Mouse (Mus musculus) megakaryocyte, embryonic 14.5 days (primary cell): ENCODE results near the gene Ier3. TPM values are rescaled to one million over a fixed set of nuclear protein-coding genes. Genes with fewer than 3 reads are reported as not detected.
A peak's percentile ranks its signal among the peaks of the same experiment; 100 is the strongest.

Source experiments
- H3K27me3 ChIP-seq: replicated peaks from 2 replicates; pipeline ENCODE3; 2012; ENCODE audit warnings: inconsistent platforms
- H3K36me3 ChIP-seq: replicated peaks from 2 replicates; pipeline ENCODE3; 2012; ENCODE audit warnings: low read length, inconsistent platforms, mixed read lengths
- H3K4me1 ChIP-seq: 2 replicates; pipeline ENCODE4 v1.6.1; 2012; ENCODE audit warnings: inconsistent platforms
- H3K4me3 ChIP-seq: replicated peaks from 2 replicates; pipeline ENCODE3; 2012; ENCODE audit warnings: moderate library complexity, mild to moderate bottlenecking, inconsistent platforms
- H3K9me3 ChIP-seq: 2 replicates; pipeline ENCODE4 v1.6.1; 2012; ENCODE audit warnings: inconsistent platforms
- FLI1 ChIP-seq: IDR thresholded peaks from 2 replicates; pipeline ENCODE4 v1.6.1; 2012; ENCODE audit warnings: low read length, inconsistent platforms, mixed read lengths
- GATA1 ChIP-seq: IDR thresholded peaks from 3 replicates; pipeline ENCODE4 v1.6.1; 2012; ENCODE audit warnings: mixed read lengths, low read length, inconsistent platforms, borderline replicate concordance
- polyA plus RNA-seq: library from polyadenylated mRNA; stranded (reverse); fragments of >175 nt; gene quantifications from 2 replicates; pipeline ENCODE4 v1.2.3, GENCODE M21; 2012; ENCODE audit warnings: low replicate concordance; ENCODE audit not compliant: insufficient read depth

The Ier3 gene
- polyA plus RNA-seq, 1 experiment: 65.8 TPM

DNA sequence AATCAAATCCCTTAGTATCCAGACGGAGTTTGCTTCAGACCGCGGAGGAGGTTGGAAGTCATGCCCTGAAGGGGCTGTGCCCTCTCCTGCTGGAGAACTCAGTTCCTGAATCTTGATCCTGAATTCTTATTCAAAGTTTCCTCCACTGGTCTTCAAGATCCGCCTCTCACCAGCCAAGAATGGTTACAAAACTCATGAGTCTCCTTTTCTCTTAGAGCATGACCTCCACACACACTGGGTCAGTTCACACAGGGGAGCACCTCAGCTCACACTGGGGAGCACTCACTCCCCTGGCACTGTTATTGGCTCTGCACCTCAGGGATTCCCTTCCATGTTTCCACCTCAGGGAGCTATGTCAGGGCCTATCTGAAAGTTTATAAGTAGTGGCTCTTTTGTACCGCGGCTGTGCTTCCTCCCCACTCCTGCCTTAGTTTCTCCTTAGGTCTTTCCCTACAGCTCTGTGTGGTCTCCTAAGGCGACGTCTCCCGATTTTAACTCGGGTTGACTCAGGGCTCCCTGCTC lies 43.4 kb downstream of the Ier3 start:
- Histone ChIP-seq H3K27me3 (peaks cover 19% of the 10 kb centered on the region), H3K9me3 (no peaks in the 10 kb centered on the region), H3K36me3 (peaks cover 1% of the 10 kb centered on the region), H3K4me3 (peak overlapping the region; percentile 97), H3K4me1 (peaks cover 86% of the 10 kb centered on the region)
- TF ChIP-seq GATA1: no peak
- no peak for TF ChIP-seq FLI1

DNA sequence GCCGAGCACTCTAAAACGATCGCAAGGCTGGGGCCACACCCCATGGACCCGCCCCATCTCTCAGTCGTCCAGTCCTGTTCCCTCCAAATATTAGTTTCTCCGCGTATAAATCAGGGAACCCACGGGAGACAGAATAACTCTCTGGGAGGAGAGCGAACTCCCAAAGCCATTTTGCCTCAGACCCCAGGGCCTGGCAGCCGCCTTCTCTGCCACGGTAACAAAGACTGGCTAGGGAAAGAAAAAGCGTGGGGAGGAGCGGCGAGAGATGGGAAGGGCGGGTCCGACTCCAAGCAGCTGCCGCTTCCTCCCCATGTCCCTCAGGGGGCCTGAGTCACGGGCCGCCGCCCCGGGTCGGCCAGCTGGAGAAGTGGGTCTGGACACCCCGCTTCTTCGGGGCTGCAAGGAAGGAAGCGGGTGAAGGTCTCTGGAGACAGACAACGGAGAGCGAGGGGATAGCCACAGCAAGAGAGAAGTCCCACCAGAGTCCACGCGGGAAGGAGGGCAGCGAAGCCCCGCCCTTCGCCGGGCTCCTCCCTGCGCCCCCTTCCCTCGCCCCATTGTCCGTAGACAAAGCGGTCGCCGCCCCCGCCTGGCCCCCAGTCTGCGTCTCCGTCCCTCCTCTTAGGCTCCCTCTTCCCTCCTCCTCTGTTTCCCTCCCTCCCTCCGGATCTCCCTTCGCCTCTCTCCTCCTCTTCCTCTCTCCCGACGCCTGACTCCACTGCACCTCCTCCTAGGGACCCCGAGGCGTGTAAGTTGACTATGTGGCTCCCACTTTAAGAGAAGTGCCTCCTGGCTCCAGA lies 44.2 kb downstream of the Ier3 start, which contains the start of gene Ppp1r18:
TSS of gene Ppp1r18 (plus strand) at position 113 of the 800 bp plus-strand sequence.
- Histone ChIP-seq H3K27me3 (peaks cover 19% of the 10 kb centered on the region), H3K4me3 (peak within 1 kb of the TSS; percentile 97), H3K36me3 (no peaks in the 10 kb centered on the region), H3K9me3 (no peaks in the 10 kb centered on the region), H3K4me1 (peaks cover 87% of the 10 kb centered on the region)
- no peak for TF ChIP-seq GATA1
- TF ChIP-seq FLI1: no peak

DNA sequence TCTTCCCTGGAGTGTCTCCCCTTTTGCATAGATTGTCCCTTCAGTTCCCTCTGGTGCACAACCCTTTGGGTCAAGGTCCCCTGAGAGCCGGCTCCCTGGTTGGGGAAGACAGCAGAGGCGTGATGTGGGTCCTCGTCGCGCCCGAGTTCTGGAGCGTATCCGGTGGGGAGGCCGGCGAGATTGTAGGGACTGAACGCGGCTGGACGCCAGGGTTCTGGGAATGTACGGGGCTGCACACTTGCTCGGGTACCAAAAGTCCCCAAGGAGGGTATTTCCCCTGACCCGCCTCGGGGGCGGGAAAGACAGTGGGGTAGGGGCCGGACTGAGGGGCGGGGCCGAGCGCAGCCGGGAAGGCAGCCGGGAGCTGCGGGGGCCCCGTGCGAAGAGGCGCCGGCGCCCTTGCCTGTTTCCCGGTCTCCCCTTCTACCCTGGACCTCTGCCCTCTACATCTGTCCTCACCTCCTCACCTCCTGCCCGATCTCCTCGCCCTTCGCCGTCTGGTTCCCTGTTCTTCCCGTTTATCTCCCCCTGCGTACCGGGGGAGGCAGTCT lies 44.9 kb downstream of the Ier3 start:
- H3K27me3 ChIP-seq: peaks cover 19% of the 10 kb centered on the region
- H3K4me1 ChIP-seq: peaks cover 85% of the 10 kb centered on the region
- no peaks in the 10 kb centered on the region for H3K9me3 ChIP-seq
- H3K36me3 ChIP-seq: peaks cover 5% of the 10 kb centered on the region
- TF ChIP-seq GATA1: no peak
- TF ChIP-seq FLI1: no peak
- H3K4me3 ChIP-seq: peak overlapping the region; percentile 97

DNA sequence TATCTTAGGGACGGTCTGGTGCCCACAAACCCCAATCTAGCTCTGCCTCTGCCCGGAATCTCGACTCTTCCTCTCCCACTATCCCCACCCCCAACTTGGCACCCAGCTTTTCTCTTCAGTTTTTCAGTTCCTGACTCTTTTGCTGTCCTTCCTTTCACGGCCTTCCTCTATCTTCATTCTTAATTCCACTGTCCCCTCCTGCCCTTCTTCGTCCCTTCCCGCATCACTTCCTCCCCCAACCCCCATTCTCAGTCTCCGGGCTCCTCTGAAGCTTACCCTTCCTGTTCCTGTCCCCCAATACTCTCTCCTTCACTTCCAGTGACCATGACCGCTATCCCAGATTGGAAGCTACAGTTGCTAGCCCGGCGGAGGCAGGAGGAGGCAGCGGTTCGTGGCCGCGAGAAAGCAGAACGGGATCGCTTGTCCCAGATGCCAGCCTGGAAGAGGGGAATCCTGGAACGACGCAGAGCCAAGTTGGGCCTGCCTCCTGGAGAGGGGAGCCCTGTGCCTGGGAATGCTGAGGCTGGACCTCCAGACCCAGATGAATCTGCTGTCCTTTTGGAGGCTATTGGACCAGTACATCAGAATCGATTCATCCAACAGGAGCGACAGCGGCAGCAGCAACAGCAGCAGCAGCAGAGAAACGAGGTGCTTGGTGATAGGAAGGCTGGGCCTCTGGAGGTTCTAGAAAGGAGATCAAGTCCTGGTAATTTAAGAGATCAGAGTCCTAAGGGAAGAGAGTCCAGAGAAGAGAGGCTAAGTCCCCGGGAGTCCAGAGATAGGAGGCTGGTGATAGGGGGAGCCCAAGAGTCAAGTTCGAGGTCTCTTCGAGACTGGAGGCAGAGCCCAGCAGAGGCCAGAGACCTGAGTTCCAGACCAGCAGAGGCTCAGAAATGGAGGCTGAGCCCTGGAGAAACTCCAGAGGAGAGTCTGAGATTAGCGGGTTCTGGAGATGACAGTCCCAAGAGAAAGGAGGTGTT lies 45.7 kb downstream of the Ier3 start:
- H3K27me3 ChIP-seq: peaks cover 19% of the 10 kb centered on the region
- H3K9me3 ChIP-seq: no peaks in the 10 kb centered on the region
- TF ChIP-seq GATA1 (no peak), FLI1 (no peak)
- H3K4me3 ChIP-seq: peak overlapping the region; percentile 97
- H3K36me3 ChIP-seq: peaks cover 10% of the 10 kb centered on the region
- peaks cover 86% of the 10 kb centered on the region for H3K4me1 ChIP-seq

DNA sequence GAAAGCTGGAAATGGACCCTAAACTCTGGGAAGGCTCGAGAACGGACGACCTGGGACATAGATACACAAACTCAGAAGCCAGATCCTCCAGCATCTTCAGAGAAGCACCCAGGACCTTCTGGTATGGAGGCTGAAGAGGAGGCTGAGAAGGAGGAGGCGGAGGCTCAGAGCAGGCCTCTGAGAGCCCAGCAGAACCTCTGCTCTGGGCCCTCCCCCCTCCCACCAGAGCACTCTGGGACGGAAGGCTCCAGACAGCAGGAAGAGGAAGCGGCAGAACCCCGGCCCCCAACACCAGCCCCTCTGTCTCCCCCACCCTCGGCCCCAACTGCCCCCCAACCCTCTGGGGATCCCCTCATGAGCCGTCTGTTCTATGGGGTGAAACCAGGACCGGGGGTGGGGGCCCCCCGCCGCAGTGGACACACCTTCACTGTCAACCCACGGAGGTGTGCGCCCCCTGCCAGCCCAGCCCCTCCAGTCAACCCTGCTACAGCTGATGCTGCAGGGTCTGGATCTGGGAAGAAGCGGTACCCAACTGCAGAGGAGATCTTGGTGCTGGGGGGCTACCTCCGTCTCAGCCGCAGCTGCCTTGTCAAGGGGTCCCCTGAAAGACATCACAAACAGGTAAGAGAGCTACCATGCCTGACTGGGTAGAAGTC lies 46.8 kb downstream of the Ier3 start:
- Histone ChIP-seq H3K36me3 (peaks cover 20% of the 10 kb centered on the region), H3K9me3 (no peaks in the 10 kb centered on the region), H3K4me3 (peak overlapping the region; percentile 97), H3K4me1 (peaks cover 91% of the 10 kb centered on the region), H3K27me3 (peaks cover 14% of the 10 kb centered on the region)
- TF ChIP-seq FLI1: no peak

DNA sequence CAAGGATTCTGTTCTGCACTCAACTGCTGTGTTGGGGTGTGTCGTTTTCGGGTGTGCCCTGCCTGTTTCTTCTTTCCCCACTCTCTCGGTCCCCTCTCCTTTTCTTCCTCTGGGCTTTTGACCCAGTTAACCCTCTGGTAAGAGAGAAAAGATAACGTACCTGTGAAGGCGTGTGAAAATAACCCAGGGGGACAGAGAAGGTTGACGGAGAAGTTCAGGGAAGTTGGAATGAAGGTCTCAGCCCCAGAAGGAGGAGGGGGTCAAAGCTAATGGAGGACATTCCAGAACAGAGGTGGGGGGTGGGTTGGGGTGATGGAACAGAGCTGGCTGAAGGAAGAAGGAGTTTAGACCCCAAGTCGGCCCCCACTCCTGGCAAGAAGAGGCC lies 47.5 kb downstream of the Ier3 start:
- Histone ChIP-seq H3K27me3 (peaks cover 7% of the 10 kb centered on the region), H3K4me3 (peak overlapping the region; percentile 97), H3K36me3 (peaks cover 27% of the 10 kb centered on the region), H3K9me3 (no peaks in the 10 kb centered on the region), H3K4me1 (peaks cover 93% of the 10 kb centered on the region)
- TF ChIP-seq GATA1 (no peak), FLI1 (no peak)

DNA sequence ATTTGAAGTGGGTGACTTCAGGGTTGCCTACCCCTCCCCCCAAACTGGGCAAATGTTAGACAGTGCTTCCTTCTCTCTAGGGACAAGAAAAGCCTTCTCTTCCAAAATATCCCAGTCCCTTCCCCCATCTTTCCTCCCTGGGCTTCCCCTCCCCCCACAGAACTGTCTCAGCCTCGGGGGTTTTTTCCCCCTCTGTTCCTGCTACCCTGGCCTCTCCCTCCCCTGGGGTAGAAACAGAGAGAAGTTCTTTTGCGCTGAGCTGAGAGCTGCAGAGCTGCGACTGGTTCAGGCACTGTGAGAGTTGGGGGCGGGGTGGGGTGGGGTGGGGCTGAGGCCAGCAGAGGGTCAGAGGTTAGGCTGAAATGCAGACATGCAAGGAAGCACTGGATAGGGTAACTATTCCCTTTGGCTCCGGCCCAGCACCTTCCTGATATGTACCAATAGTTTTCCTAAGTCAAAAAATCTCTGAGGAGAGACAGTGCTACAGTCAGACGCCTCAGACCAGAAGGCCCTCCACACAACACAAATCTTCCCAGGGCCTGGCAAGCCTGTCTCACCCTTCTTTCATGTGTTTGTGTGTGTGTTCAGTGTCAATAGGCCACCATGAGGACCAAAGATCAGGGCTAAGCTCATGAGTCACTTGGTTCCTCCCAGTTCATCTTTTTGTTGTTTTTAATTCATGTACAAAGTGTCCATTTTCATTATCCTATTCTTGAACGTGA lies 48.0 kb downstream of the Ier3 start:
- Histone ChIP-seq H3K4me1 (peaks cover 93% of the 10 kb centered on the region), H3K4me3 (peak overlapping the region; percentile 97), H3K27me3 (peaks cover 2% of the 10 kb centered on the region), H3K9me3 (no peaks in the 10 kb centered on the region), H3K36me3 (peaks cover 32% of the 10 kb centered on the region)
- TF ChIP-seq FLI1 (no peak), GATA1 (no peak)

DNA sequence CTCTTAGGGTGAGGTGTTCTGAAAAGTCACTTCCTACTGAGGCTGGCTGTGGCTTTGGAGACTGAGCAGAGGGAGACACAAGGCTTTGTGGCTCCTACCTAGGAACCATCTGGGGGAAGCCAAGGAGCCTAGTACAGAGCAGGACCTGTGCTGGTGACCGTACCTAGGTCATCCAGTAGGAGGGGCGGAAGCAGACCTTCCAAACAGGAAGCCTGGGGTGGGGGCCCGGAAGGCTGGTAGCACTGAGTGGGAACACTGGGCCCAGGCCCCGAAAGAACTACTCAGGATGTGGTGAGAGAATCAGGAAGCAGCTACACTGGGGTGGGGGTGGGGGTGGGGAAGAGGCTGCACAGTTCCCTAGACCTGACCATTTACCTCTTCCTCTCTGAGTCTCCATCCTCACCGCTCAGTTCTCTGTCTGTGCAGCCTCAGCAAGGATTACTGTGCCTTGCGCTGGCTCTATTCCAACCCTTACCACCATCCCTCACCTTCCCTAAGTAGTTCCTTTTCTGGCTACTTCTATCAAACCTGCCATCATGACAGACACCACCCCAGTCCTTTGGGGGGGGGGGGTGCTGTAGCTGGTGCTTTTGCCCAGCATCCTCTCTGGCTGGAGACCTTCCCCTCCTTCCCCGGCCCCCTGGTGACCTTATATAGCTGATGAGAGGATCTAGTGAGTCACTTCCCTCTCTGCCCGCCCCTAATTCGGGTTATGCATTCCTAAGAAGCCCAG lies 48.8 kb downstream of the Ier3 start:
- Histone ChIP-seq H3K4me3 (peak overlapping the region; percentile 97), H3K36me3 (peaks cover 40% of the 10 kb centered on the region), H3K4me1 (peaks cover 90% of the 10 kb centered on the region), H3K27me3 (no peaks in the 10 kb centered on the region), H3K9me3 (no peaks in the 10 kb centered on the region)
- TF ChIP-seq FLI1: peak; percentile 80; the same call in 1 of the 2 replicates
- TF ChIP-seq GATA1: no peak
